Mouse (Mus musculus) kidney, postnatal 0 days (tissue): Measurements from ENCODE around the gene Ovol3. TPM values are rescaled to one million over a fixed set of nuclear protein-coding genes. Genes with fewer than 3 reads are reported as not detected.

Experiments
- ATAC-seq: fragments of 200-750 bp; cut with Nextera tagmentation; replicated peaks from 2 replicates; pipeline ENCODE4 v1.8.0; 2017; ENCODE audit warnings: low read depth, moderate number of reproducible peaks, moderate TSS enrichment, moderate library complexity; ENCODE audit not compliant: low FRiP score
- DNase-seq: peaks from one replicate; pipeline ENCODE4 v3.0.0-alpha.2; 2016; ENCODE audit warnings: low spot score
- H3K27ac ChIP-seq: fragments of 300-500 bp; sonication (generic); 2 replicates; pipeline ENCODE4 v1.5.1; 2014; ENCODE audit warnings: mild to moderate bottlenecking
- H3K27me3 ChIP-seq: fragments of 300-500 bp; sonication (generic); 2 replicates; pipeline ENCODE4 v1.6.1; 2014; ENCODE audit warnings: low read length, mixed read lengths; ENCODE audit not compliant: insufficient read depth
- H3K36me3 ChIP-seq: fragments of 300-500 bp; sonication (generic); 2 replicates; pipeline ENCODE4 v1.6.1; 2014; ENCODE audit warnings: low read length, mixed read lengths; ENCODE audit not compliant: insufficient read depth
- H3K4me1 ChIP-seq: fragments of 300-500 bp; sonication (generic); replicated peaks from 2 replicates; pipeline ENCODE4 v1.6.1; 2014; ENCODE audit warnings: antibody characterized with exemption, low read length, mixed read lengths; ENCODE audit not compliant: insufficient read depth
- H3K4me2 ChIP-seq: fragments of 300-500 bp; sonication (generic); 2 replicates; pipeline ENCODE4 v1.6.1; 2014; ENCODE audit warnings: mild to moderate bottlenecking, low read length, moderate library complexity, mixed read lengths
- H3K4me3 ChIP-seq: fragments of 300-500 bp; sonication (generic); replicated peaks from 2 replicates; pipeline ENCODE4 v1.5.1; 2014; ENCODE audit warnings: low read depth, low read length
- H3K9ac ChIP-seq: fragments of 300-500 bp; sonication (generic); 2 replicates; pipeline ENCODE4 v1.6.1; 2014; ENCODE audit warnings: low read depth, low read length
- H3K9me3 ChIP-seq: fragments of 300-500 bp; sonication (generic); replicated peaks from 2 replicates; pipeline ENCODE4 v1.6.1; 2016; ENCODE audit warnings: low read length, inconsistent platforms, mixed read lengths
- CTCF ChIP-seq: IDR thresholded peaks from 2 replicates; pipeline ENCODE4 v1.5.1; 2016; ENCODE audit warnings: antibody characterized with exemption, low read depth, mild to moderate bottlenecking, moderate library complexity
- WGBS: fragments of 180-500 bp; shearing (Covaris S2); extraction: QIAGEN DNeasy Blood & Tissue Kit; methylation state at CpG from one replicate; pipeline ENCODE4 v1.1.7; 2014; 5-methylcytosine and 5-hydroxymethylcytosine counted together
- polyA plus RNA-seq: library from polyadenylated mRNA; unstranded; fragments of >200 nt; fragmentation: Nextera tagmentation; extraction: Ambion mirVana; gene quantifications from 2 replicates; pipeline ENCODE4 v1.2.1, GENCODE M21; 2015

The Ovol3 gene
- polyA plus RNA-seq, 1 experiment from 2014 or later: not detected

GRCm38 (mm10) chr7:30183879-30184289 is 51.6 kb downstream of the Ovol3 start, which contains the start of gene Cox7a1:
Gene Cox7a1 (plus strand): TSS chr7:30184144.
- H3K36me3 ChIP-seq: peaks cover 33% of the 10 kb centered on the region
- H3K27me3 ChIP-seq: no peaks in the 10 kb centered on the region
- H3K4me1 ChIP-seq: no peaks in the 10 kb centered on the region
- H3K9ac ChIP-seq: 0 out of 2 replicates have a peak within 1 kb of the TSS, but pooled peaks have one; percentile 32
- H3K27ac ChIP-seq: no peak within 1 kb of the TSS
- ATAC-seq (peak; percentile 62), DNase-seq (peak; percentile 89)
- no peaks in the 10 kb centered on the region for H3K9me3 ChIP-seq
- H3K4me2 ChIP-seq: peak within 1 kb of the TSS; percentile 51
- TF ChIP-seq CTCF: no peak
- under 1% methylated on average over 11 of the region's 11 CpGs for WGBS
- peak within 1 kb of the TSS; percentile 15; the same call in 1 of the 2 replicates for H3K4me3 ChIP-seq

Other genes starting within 250 kb of the Ovol3 start
- 2.8 and 3.8 TPM in 2 replicates for gene Zfp14, start 184.3 kb downstream of the Ovol3 start, polyA plus RNA-seq
- gene Zfp82, start 162.8 kb downstream of the Ovol3 start, polyA plus RNA-seq: 2.7 and 3.7 TPM in 2 replicates
- gene Gm26920, start 145.3 kb downstream of the Ovol3 start, polyA plus RNA-seq: 0.83 and 1.8 TPM in 2 replicates
- 9.5 and 9.6 TPM in 2 replicates for gene Zfp566, start 145.2 kb downstream of the Ovol3 start, polyA plus RNA-seq
- 79.8 and 84.7 TPM in 2 replicates for gene Zfp260, start 140.9 kb downstream of the Ovol3 start, polyA plus RNA-seq
- gene Zfp382, start 113.8 kb downstream of the Ovol3 start, polyA plus RNA-seq: 4.9 and 5.5 TPM in 2 replicates
- 10.6 and 11.4 TPM in 2 replicates for gene Zfp146, start 66.0 kb downstream of the Ovol3 start, polyA plus RNA-seq
- gene Cox7a1, start 51.6 kb downstream of the Ovol3 start, polyA plus RNA-seq: 32.9 and 43.0 TPM in 2 replicates
- gene Capns1, start 36.9 kb downstream of the Ovol3 start, polyA plus RNA-seq: 121 and 122 TPM in 2 replicates
- 148 and 157 TPM in 2 replicates for gene Polr2i, start 3.8 kb downstream of the Ovol3 start, polyA plus RNA-seq
- gene Tbcb, start 3.5 kb downstream of the Ovol3 start, polyA plus RNA-seq: 176 and 179 TPM in 2 replicates
- 0.11 and 0.27 TPM in 2 replicates for gene Thap8, start 44.4 kb upstream of the Ovol3 start, polyA plus RNA-seq
- gene Wdr62, start 44.7 kb upstream of the Ovol3 start, polyA plus RNA-seq: 2.7 and 3.4 TPM in 2 replicates
- 22.7 and 23.3 TPM in 2 replicates for gene Clip3, start 56.0 kb upstream of the Ovol3 start, polyA plus RNA-seq
- 95.3 and 101 TPM in 2 replicates for gene Alkbh6, start 73.0 kb upstream of the Ovol3 start, polyA plus RNA-seq
- gene Syne4, start 79.1 kb upstream of the Ovol3 start, polyA plus RNA-seq: 79.0 and 88.4 TPM in 2 replicates
- gene E130208F15Rik, start 86.0 kb upstream of the Ovol3 start, polyA plus RNA-seq: not detected in 2 replicates
- gene Sdhaf1, start 88.2 kb upstream of the Ovol3 start, polyA plus RNA-seq: 32.0 and 35.1 TPM in 2 replicates
- 9.3 and 9.5 TPM in 2 replicates for gene Lrfn3, start 127.0 kb upstream of the Ovol3 start, polyA plus RNA-seq
- gene Tyrobp, start 178.0 kb upstream of the Ovol3 start, polyA plus RNA-seq: 41.9 and 47.3 TPM in 2 replicates
- 2.1 and 3.4 TPM in 2 replicates for gene Hcst, start 184.1 kb upstream of the Ovol3 start, polyA plus RNA-seq
- gene Nfkbid, start 186.0 kb upstream of the Ovol3 start, polyA plus RNA-seq: 1.1 and 1.2 TPM in 2 replicates
- gene Aplp1, start 209.8 kb upstream of the Ovol3 start, polyA plus RNA-seq: 24.1 and 25.4 TPM in 2 replicates
- gene Kirrel2, start 222.0 kb upstream of the Ovol3 start, polyA plus RNA-seq: 0.65 and 1.5 TPM in 2 replicates
- 3.8 and 4.3 TPM in 2 replicates for gene Nphs1, start 222.6 kb upstream of the Ovol3 start, polyA plus RNA-seq